Mouse (Mus musculus): ENCODE data around the gene Rhox3a2. TPM values are rescaled to one million over a fixed set of nuclear protein-coding genes. Genes with fewer than 3 reads are reported as not detected.

The Rhox3a2 gene
- not detected for polyA plus RNA-seq (2017; shearing (Covaris generic))

GRCm38 (mm10) chrX:37379728-37380127, at the start of gene Rhox3a2:
Gene Rhox3a2 (plus strand): TSS chrX:37380028.

GRCm38 (mm10) chrX:37390548-37390947, 10.7 kb downstream of the Rhox3a2 start, which contains the start of gene Rhox4a2:
Gene Rhox4a2 (plus strand): TSS chrX:37390848.

GRCm38 (mm10) chrX:37411767-37412166, 31.9 kb downstream of the Rhox3a2 start, which contains the start of gene Rhox2b:
Gene Rhox2b (plus strand): TSS chrX:37412067.

GRCm38 (mm10) chrX:37432194-37432593, 52.4 kb downstream of the Rhox3a2 start, which contains the start of gene Rhox4b:
Gene Rhox4b (plus strand): TSS chrX:37432494.

Other genes starting within 250 kb of the Rhox3a2 start
- gene Akap14, start 211.2 kb upstream of the Rhox3a2 start, polyA plus RNA-seq (2017; shearing (Covaris generic)) = not detected
- gene Ndufa1, start 188.9 kb upstream of the Rhox3a2 start, polyA plus RNA-seq (2017; shearing (Covaris generic)) = 154 TPM
- gene Rnf113a1, start 188.8 kb upstream of the Rhox3a2 start, polyA plus RNA-seq (2017; shearing (Covaris generic)) = 6.5 TPM
- not detected for gene Gm9, start 169.0 kb upstream of the Rhox3a2 start, polyA plus RNA-seq (2017; shearing (Covaris generic))
- not detected for gene Rhox1, start 157.8 kb upstream of the Rhox3a2 start, polyA plus RNA-seq (2017; shearing (Covaris generic))
- gene Rhox2a, start 135.1 kb upstream of the Rhox3a2 start, polyA plus RNA-seq (2017; shearing (Covaris generic)) = not detected
- gene Rhox3a, start 130.1 kb upstream of the Rhox3a2 start, polyA plus RNA-seq (2017; shearing (Covaris generic)) = not detected
- 0.37 TPM for gene Rhox4a, start 114.7 kb upstream of the Rhox3a2 start, polyA plus RNA-seq (2017; shearing (Covaris generic))
- not detected for gene Rhox4a2, start 10.8 kb downstream of the Rhox3a2 start, polyA plus RNA-seq (2017; shearing (Covaris generic))
- not detected for gene Rhox2b, start 32.0 kb downstream of the Rhox3a2 start, polyA plus RNA-seq (2017; shearing (Covaris generic))
- not detected for gene Rhox4b, start 52.5 kb downstream of the Rhox3a2 start, polyA plus RNA-seq (2017; shearing (Covaris generic))
- not detected for gene Rhox2c, start 73.7 kb downstream of the Rhox3a2 start, polyA plus RNA-seq (2017; shearing (Covaris generic))
- gene Rhox3c, start 78.6 kb downstream of the Rhox3a2 start, polyA plus RNA-seq (2017; shearing (Covaris generic)) = not detected
- gene Rhox4c, start 100.3 kb downstream of the Rhox3a2 start, polyA plus RNA-seq (2017; shearing (Covaris generic)) = not detected
- gene Rhox2d, start 113.4 kb downstream of the Rhox3a2 start, polyA plus RNA-seq (2017; shearing (Covaris generic)) = not detected
- 0.31 TPM for gene Rhox4d, start 134.3 kb downstream of the Rhox3a2 start, polyA plus RNA-seq (2017; shearing (Covaris generic))
- gene Rhox2e, start 150.4 kb downstream of the Rhox3a2 start, polyA plus RNA-seq (2017; shearing (Covaris generic)) = not detected
- not detected for gene Rhox3e, start 162.0 kb downstream of the Rhox3a2 start, polyA plus RNA-seq (2017; shearing (Covaris generic))
- 0.21 TPM for gene Rhox4e, start 177.4 kb downstream of the Rhox3a2 start, polyA plus RNA-seq (2017; shearing (Covaris generic))
- not detected for gene Rhox2f, start 191.4 kb downstream of the Rhox3a2 start, polyA plus RNA-seq (2017; shearing (Covaris generic))
- gene Rhox3f, start 201.0 kb downstream of the Rhox3a2 start, polyA plus RNA-seq (2017; shearing (Covaris generic)) = not detected
- gene Rhox4f, start 227.7 kb downstream of the Rhox3a2 start, polyA plus RNA-seq (2017; shearing (Covaris generic)) = not detected
- not detected for gene Rhox3g, start 248.6 kb downstream of the Rhox3a2 start, polyA plus RNA-seq (2017; shearing (Covaris generic))

Measured in naive thymus-derived CD4-positive, alpha-beta T cell, adult 5 months (primary cell).